Mouse (Mus musculus): ENCODE data around the gene Zfp990. TPM values are rescaled to one million over a fixed set of nuclear protein-coding genes. Genes with fewer than 3 reads are reported as not detected.
"Not testable (repeated sequence)": the region's sequence is repeated elsewhere in the genome, so short reads cannot be mapped to it uniquely, and the experiment has no call there.

Gene Zfp990
- polyA plus RNA-seq, 1 experiment from 2014 or later = not detected

- Histone ChIP-seq H3K36me3 (ENCODE audit: inconsistent target) (no peaks in the 10 kb centered on the region), H3K79me2 (ENCODE audit: inconsistent target) (no peaks in the 10 kb centered on the region), H3K27ac (no peak overlapping the region), H3K4me3 (ENCODE audit: inconsistent target) (no peak overlapping the region)
- WGBS (ENCODE audit: missing documents) = 42% methylated on average over 3 of the region's 3 CpGs
Observed at GRCm38 (mm10) chr4:145559505-145560099, 49.0 kb downstream of the Zfp990 start.

GRCm38 (mm10) chr4:145564111-145564821 lies 53.7 kb downstream of the Zfp990 start:
- 87% methylated on average over 3 of the region's 3 CpGs for WGBS (ENCODE audit: missing documents)
- H3K27ac ChIP-seq = no peak overlapping the region

GRCm38 (mm10) chr4:145570461-145570860 lies 59.9 kb downstream of the Zfp990 start:
- no CpG with 5 or more reads among the region's 10 CpGs for WGBS (ENCODE audit: missing documents)
- H3K4me3 ChIP-seq (ENCODE audit: inconsistent target); H3K36me3 ChIP-seq (ENCODE audit: inconsistent target); H3K27ac ChIP-seq; H3K79me2 ChIP-seq (ENCODE audit: inconsistent target): not testable (repeated sequence)

More at GRCm38 (mm10) chr4:145564111-145564821, 53.7 kb downstream of the Zfp990 start:
- no peaks in the 10 kb centered on the region for H3K79me2 ChIP-seq (ENCODE audit: inconsistent target)
- no peak overlapping the region for H3K4me3 ChIP-seq (ENCODE audit: inconsistent target)
- no peaks in the 10 kb centered on the region for H3K36me3 ChIP-seq (ENCODE audit: inconsistent target)

GRCm38 (mm10) chr4:145576623-145577022 lies 66.1 kb downstream of the Zfp990 start:
- not testable (repeated sequence) for H3K79me2 ChIP-seq (ENCODE audit: inconsistent target); H3K36me3 ChIP-seq (ENCODE audit: inconsistent target); H3K4me3 ChIP-seq (ENCODE audit: inconsistent target); H3K27ac ChIP-seq
- 86% methylated on average over 8 of the region's 8 CpGs for WGBS (ENCODE audit: missing documents)

- not testable (repeated sequence) for H3K4me3 ChIP-seq (ENCODE audit: inconsistent target); H3K79me2 ChIP-seq (ENCODE audit: inconsistent target); H3K27ac ChIP-seq; H3K36me3 ChIP-seq (ENCODE audit: inconsistent target)
- WGBS (ENCODE audit: missing documents) = 100% methylated on average over 1 of the region's 1 CpGs
Observed at GRCm38 (mm10) chr4:145580333-145580732, 69.8 kb downstream of the Zfp990 start.

- 13% methylated on average over 10 of the region's 11 CpGs for WGBS (ENCODE audit: missing documents)
- Histone ChIP-seq H3K79me2 (ENCODE audit: inconsistent target) (peaks cover 17% of the 10 kb centered on the region), H3K27ac (peak within 1 kb of the TSS; percentile 46), H3K4me3 (ENCODE audit: inconsistent target) (peak within 1 kb of the TSS; percentile 40)
- not testable (repeated sequence) for H3K36me3 ChIP-seq (ENCODE audit: inconsistent target)
Observed at GRCm38 (mm10) chr4:145585078-145585477, 74.5 kb downstream of the Zfp990 start, which contains the start of gene Gm13212. Gm13212 (plus strand) TSS chr4:145585166.

GRCm38 (mm10) chr4:145586046-145586445 lies 75.5 kb downstream of the Zfp990 start:
- H3K27ac ChIP-seq; H3K36me3 ChIP-seq (ENCODE audit: inconsistent target): not testable (repeated sequence)
- Histone ChIP-seq H3K79me2 (ENCODE audit: inconsistent target) (peaks cover 17% of the 10 kb centered on the region), H3K4me3 (ENCODE audit: inconsistent target) (peak overlapping the region; percentile 40)
- WGBS (ENCODE audit: missing documents) = 88% methylated on average over 2 of the region's 2 CpGs

Other genes starting within 250 kb of the Zfp990 start
- 0.25 to 0.66 TPM (median 0.59 TPM) in 3 replicates for gene Tnfrsf8, start 195.6 kb upstream of the Zfp990 start, polyA plus RNA-seq (2018)
- 15.6 to 55.5 TPM (median 22.6 TPM) in 3 replicates for gene Gm13212, start 74.4 kb downstream of the Zfp990 start, polyA plus RNA-seq (2018)
- not detected in 3 replicates for gene Zfp980, start 159.9 kb downstream of the Zfp990 start, polyA plus RNA-seq (2018)

All from macrophage (primary cell).